Mouse (Mus musculus) right cerebral cortex, postnatal 25 days (tissue): ENCODE results near the gene Trappc1.
"Not testable (repeated sequence)": the region's sequence is repeated elsewhere in the genome, so short reads cannot be mapped to it uniquely, and the experiment has no call there.

Experiments
- DNase-seq: peaks from one replicate; pipeline ENCODE4 v3.0.0; 2022

The Trappc1 gene

GRCm38 (mm10) chr11:69323667-69324111, at the start of gene Trappc1, which contains the start of gene Cntrob:
Gene Trappc1 (plus strand): TSS chr11:69323980.
Gene Cntrob (minus strand): TSS chr11:69323775.
- DNase-seq = peak; percentile 99

- no peak for DNase-seq
Measured at GRCm38 (mm10) chr11:69275650-69276049, 48.1 kb upstream of the Trappc1 start.

- no peak for DNase-seq
Measured at GRCm38 (mm10) chr11:69276081-69276480, 47.7 kb upstream of the Trappc1 start.

- no peak for DNase-seq
Measured at GRCm38 (mm10) chr11:69277267-69277666, 46.5 kb upstream of the Trappc1 start.

GRCm38 (mm10) chr11:69291111-69291510, 32.7 kb upstream of the Trappc1 start:
- no peak for DNase-seq

- no peak for DNase-seq
Measured at GRCm38 (mm10) chr11:69295286-69295685, 28.5 kb upstream of the Trappc1 start.

- DNase-seq = no peak
Measured at GRCm38 (mm10) chr11:69297799-69298198, 26.0 kb upstream of the Trappc1 start.

GRCm38 (mm10) chr11:69298231-69298630, 25.5 kb upstream of the Trappc1 start:
- DNase-seq = no peak

- DNase-seq = no peak
Measured at GRCm38 (mm10) chr11:69302817-69303216, 21.0 kb upstream of the Trappc1 start.

GRCm38 (mm10) chr11:69305291-69305690, 18.5 kb upstream of the Trappc1 start:
- no peak for DNase-seq

GRCm38 (mm10) chr11:69306039-69306438, 17.7 kb upstream of the Trappc1 start:
- DNase-seq = no peak

- DNase-seq = no peak
Measured at GRCm38 (mm10) chr11:69311266-69311665, 12.5 kb upstream of the Trappc1 start.

- no peak for DNase-seq
Measured at GRCm38 (mm10) chr11:69316361-69316760, 7.4 kb upstream of the Trappc1 start.

GRCm38 (mm10) chr11:69318000-69318399, 5.8 kb upstream of the Trappc1 start:
- DNase-seq = not testable (repeated sequence)

- no peak for DNase-seq
Measured at GRCm38 (mm10) chr11:69321580-69321979, 2.2 kb upstream of the Trappc1 start.

- peak; percentile 64 for DNase-seq
Measured at GRCm38 (mm10) chr11:69322010-69322409, 1.8 kb upstream of the Trappc1 start.

GRCm38 (mm10) chr11:69322693-69323471, 898 bp upstream of the Trappc1 start:
- no peak for DNase-seq

- DNase-seq = no peak
Measured at GRCm38 (mm10) chr11:69324749-69325148, 969 bp downstream of the Trappc1 start.

- peak; percentile 78 for DNase-seq
Measured at GRCm38 (mm10) chr11:69325628-69326407, 2.0 kb downstream of the Trappc1 start, which contains the start of gene Kcnab3. Gene Kcnab3 (plus strand): TSS chr11:69326258.

GRCm38 (mm10) chr11:69326408-69327156, 2.8 kb downstream of the Trappc1 start:
- no peak for DNase-seq

GRCm38 (mm10) chr11:69327157-69327442, 3.3 kb downstream of the Trappc1 start:
- no peak for DNase-seq

GRCm38 (mm10) chr11:69327648-69328047, 3.9 kb downstream of the Trappc1 start:
- no peak for DNase-seq

- no peak for DNase-seq
Measured at GRCm38 (mm10) chr11:69328517-69328916, 4.7 kb downstream of the Trappc1 start.
